Mouse (Mus musculus) forebrain, embryonic 12.5 days (tissue): Measurements from ENCODE around the gene Olfr1347. TPM values are rescaled to one million over a fixed set of nuclear protein-coding genes. Genes with fewer than 3 reads are reported as not detected.

Source experiments
- ATAC-seq: fragments of 200-750 bp; cut with Nextera tagmentation; 2 replicates; pipeline ENCODE4 v1.8.0; 2017; ENCODE audit warnings: moderate TSS enrichment; ENCODE audit not compliant: low FRiP score
- H3K27ac ChIP-seq: fragments of 300-500 bp; sonication (generic); 2 replicates; pipeline ENCODE4 v1.5.1; 2016; ENCODE audit warnings: mild to moderate bottlenecking
- H3K27me3 ChIP-seq: fragments of 300-500 bp; sonication (generic); 2 replicates; pipeline ENCODE4 v1.6.1; 2016; ENCODE audit warnings: mild to moderate bottlenecking
- H3K36me3 ChIP-seq: fragments of 300-500 bp; sonication (generic); replicated peaks from 2 replicates; pipeline ENCODE4 v1.6.1; 2016; ENCODE audit warnings: mild to moderate bottlenecking
- H3K4me1 ChIP-seq: fragments of 300-500 bp; sonication (generic); 2 replicates; pipeline ENCODE4 v1.6.1; 2016
- H3K4me2 ChIP-seq: fragments of 300-500 bp; sonication (generic); 2 replicates; pipeline ENCODE4 v1.6.1; 2016; ENCODE audit warnings: mild to moderate bottlenecking, moderate library complexity
- H3K4me3 ChIP-seq: fragments of 300-500 bp; sonication (generic); replicated peaks from 2 replicates; pipeline ENCODE4 v1.5.1; 2016; ENCODE audit warnings: mild to moderate bottlenecking
- H3K9ac ChIP-seq: fragments of 300-500 bp; sonication (generic); 2 replicates; pipeline ENCODE4 v1.6.1; 2016; ENCODE audit warnings: mild to moderate bottlenecking
- H3K9me3 ChIP-seq: fragments of 300-500 bp; sonication (generic); 2 replicates; pipeline ENCODE4 v1.6.1; 2016
- WGBS: fragments of 180-500 bp; shearing (Covaris S2); methylation state at CpG from one replicate; pipeline ENCODE4 v1.1.7; 2016; 5-methylcytosine and 5-hydroxymethylcytosine counted together
- polyA plus RNA-seq: library from polyadenylated mRNA; unstranded; fragments of >200 nt; fragmentation: Nextera tagmentation; extraction: Ambion mirVana; gene quantifications from 2 replicates; pipeline ENCODE4 v1.2.1, GENCODE M21; 2016

The Olfr1347 gene
- polyA plus RNA-seq, 1 experiment from 2014 or later, result not detected

- Histone ChIP-seq H3K4me3 (no peak within 1 kb of the TSS), H3K9ac (no peak within 1 kb of the TSS), H3K4me1 (peaks cover 14% of the 10 kb centered on the region), H3K9me3 (no peaks in the 10 kb centered on the region), H3K36me3 (no peaks in the 10 kb centered on the region), H3K27me3 (no peaks in the 10 kb centered on the region), H3K4me2 (no peak within 1 kb of the TSS), H3K27ac (no peak within 1 kb of the TSS)
- 82% methylated on average over 3 of the region's 3 CpGs for WGBS
- no peak for ATAC-seq
Observed at GRCm38 (mm10) chr7:6438388-6438787, 61.2 kb downstream of the Olfr1347 start, which contains the start of gene Olfr1344. Olfr1344 (plus strand) TSS chr7:6438688.

Other genes with a start within 250 kb of the Olfr1347 start
- gene Epp13, start 247.0 kb downstream of the Olfr1347 start, polyA plus RNA-seq, result not detected in 2 replicates
- gene Zfp667, start 213.2 kb downstream of the Olfr1347 start, polyA plus RNA-seq, result 14.0 and 15.8 TPM in 2 replicates
- 7.2 and 7.5 TPM in 2 replicates for gene Zfp583, start 168.5 kb downstream of the Olfr1347 start, polyA plus RNA-seq
- gene Gm3854, start 156.0 kb downstream of the Olfr1347 start, polyA plus RNA-seq, result 3.8 and 4.1 TPM in 2 replicates
- 2.8 TPM in 2 replicates for gene Zfp78, start 136.5 kb downstream of the Olfr1347 start, polyA plus RNA-seq
- gene Zfp28, start 116.5 kb downstream of the Olfr1347 start, polyA plus RNA-seq, result 15.2 and 15.8 TPM in 2 replicates
- 0.82 and 1.6 TPM in 2 replicates for gene Smim17, start 101.0 kb downstream of the Olfr1347 start, polyA plus RNA-seq
- not detected in 2 replicates for gene Gm20715, start 89.5 kb downstream of the Olfr1347 start, polyA plus RNA-seq
- gene Olfr1344, start 61.1 kb downstream of the Olfr1347 start, polyA plus RNA-seq, result 0.11 TPM in 1 of 2 replicates, not detected in the other
- 0.03 TPM in 1 of 2 replicates, not detected in the other for gene Olfr1336, start 43.6 kb downstream of the Olfr1347 start, polyA plus RNA-seq
- gene Olfr1346, start 32.7 kb downstream of the Olfr1347 start, polyA plus RNA-seq, result not detected in 2 replicates
- gene Olfr5, start 12.8 kb downstream of the Olfr1347 start, polyA plus RNA-seq, result not detected in 2 replicates
- gene Olfr1348, start 9.0 kb upstream of the Olfr1347 start, polyA plus RNA-seq, result not detected in 2 replicates
- gene Olfr1349, start 23.2 kb upstream of the Olfr1347 start, polyA plus RNA-seq, result not detected in 2 replicates
- gene Olfr1350, start 65.1 kb upstream of the Olfr1347 start, polyA plus RNA-seq, result not detected in 2 replicates
- 0.80 and 1.1 TPM in 2 replicates for gene Zim1, start 196.7 kb upstream of the Olfr1347 start, polyA plus RNA-seq
- 119 and 132 TPM in 2 replicates for gene Peg3, start 230.7 kb upstream of the Olfr1347 start, polyA plus RNA-seq
- gene Usp29, start 230.8 kb upstream of the Olfr1347 start, polyA plus RNA-seq, result 19.5 and 21.0 TPM in 2 replicates